Mouse (Mus musculus): ENCODE results near the gene Coq9. TPM values are rescaled to one million over a fixed set of nuclear protein-coding genes. Genes with fewer than 3 reads are reported as not detected.
"Not testable (repeated sequence)": the region's sequence is repeated elsewhere in the genome, so short reads cannot be mapped to it uniquely, and the experiment has no call there.

The Coq9 gene
- polyA plus RNA-seq, 1 experiment from 2014 or later = 65.9 TPM

DNA sequence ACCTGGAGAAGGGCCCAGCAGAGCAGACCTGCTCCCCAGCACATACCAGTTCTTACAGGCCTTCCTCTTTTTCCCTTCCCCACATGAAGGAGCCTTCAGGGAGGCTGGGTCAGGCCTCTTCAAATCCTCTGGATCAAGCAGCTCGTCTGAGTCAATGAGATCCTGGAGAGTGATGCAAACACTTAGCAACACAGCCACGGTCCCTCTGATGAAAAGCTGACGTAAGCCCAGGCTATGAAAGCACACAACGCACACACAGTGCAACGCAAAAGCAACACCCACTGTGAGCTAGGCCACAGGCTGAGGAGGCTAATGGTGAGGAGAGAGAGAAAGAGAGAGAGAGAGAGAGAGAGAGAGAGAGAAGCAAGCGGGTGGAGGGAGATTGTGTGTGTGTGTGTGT lies 13.0 kb upstream of the Coq9 start:
- Histone ChIP-seq H3K27me3 (no peaks in the 10 kb centered on the region), H3K27ac (no peak overlapping the region), H3K4me1 (no peaks in the 10 kb centered on the region), H3K4me2 (no peak overlapping the region), H3K4me3 (no peak overlapping the region), H3K9me3 (no peaks in the 10 kb centered on the region), H3K36me3 (peaks cover 81% of the 10 kb centered on the region), H3K9ac (no peak overlapping the region)
- WGBS = 87% methylated on average over 6 of the region's 6 CpGs
- ATAC-seq (ENCODE audit: insufficient number of reproducible peaks, insufficient read depth, low FRiP score, low TSS enrichment, low read depth) = no peak

DNA sequence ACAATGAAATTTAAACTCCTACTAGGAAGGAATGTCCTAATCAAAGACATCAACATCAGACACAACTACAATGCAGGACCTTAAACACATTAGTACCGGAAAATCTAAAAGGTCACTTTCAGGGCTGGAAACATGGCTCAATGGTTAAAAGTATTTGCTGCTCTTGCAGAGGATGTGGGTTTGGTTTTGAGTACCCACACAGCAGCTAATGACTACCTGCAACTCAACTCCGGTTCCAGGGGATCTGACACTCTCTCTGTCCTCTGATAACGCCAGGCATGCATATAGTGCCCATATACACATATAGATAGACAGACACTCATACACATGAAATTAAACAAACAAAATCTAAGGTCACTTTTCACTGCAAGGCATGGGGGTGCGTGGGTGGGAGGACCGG lies 11.9 kb upstream of the Coq9 start:
- Histone ChIP-seq H3K27ac (no peak overlapping the region), H3K4me1 (no peaks in the 10 kb centered on the region), H3K36me3 (peaks cover 84% of the 10 kb centered on the region), H3K9me3 (no peaks in the 10 kb centered on the region), H3K9ac (no peak overlapping the region), H3K4me3 (no peak overlapping the region), H3K27me3 (no peaks in the 10 kb centered on the region), H3K4me2 (no peak overlapping the region)
- 93% methylated on average over 5 of the region's 5 CpGs for WGBS
- ATAC-seq (ENCODE audit: insufficient number of reproducible peaks, insufficient read depth, low FRiP score, low TSS enrichment, low read depth) = no peak

DNA sequence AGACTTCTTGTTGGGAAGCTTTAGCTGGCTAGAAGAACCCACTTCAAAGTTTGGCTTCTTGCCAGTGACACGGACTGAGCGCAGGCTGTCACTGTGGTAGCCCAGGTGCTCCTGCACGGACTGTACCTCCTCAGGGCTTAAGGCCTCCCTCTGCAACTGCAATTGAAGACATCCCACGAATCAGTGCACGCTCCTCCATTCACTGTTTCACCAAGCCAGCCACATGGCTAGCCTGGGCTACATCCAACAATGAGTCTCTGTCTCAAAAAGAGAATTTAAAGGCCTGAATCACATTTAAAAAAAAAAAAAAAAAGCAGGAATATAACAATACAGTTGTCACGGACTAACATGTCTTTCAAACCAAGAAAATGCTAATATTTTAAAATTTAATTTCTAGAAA lies 9.8 kb upstream of the Coq9 start:
- ATAC-seq (ENCODE audit: insufficient number of reproducible peaks, insufficient read depth, low FRiP score, low TSS enrichment, low read depth) = no peak
- H3K4me2 ChIP-seq = no peak overlapping the region
- WGBS = 86% methylated on average over 6 of the region's 6 CpGs
- no peaks in the 10 kb centered on the region for H3K9me3 ChIP-seq
- H3K9ac ChIP-seq = no peak overlapping the region
- H3K27ac ChIP-seq = no peak overlapping the region
- no peaks in the 10 kb centered on the region for H3K4me1 ChIP-seq
- peaks cover 78% of the 10 kb centered on the region for H3K36me3 ChIP-seq
- no peaks in the 10 kb centered on the region for H3K27me3 ChIP-seq
- H3K4me3 ChIP-seq = no peak overlapping the region

DNA sequence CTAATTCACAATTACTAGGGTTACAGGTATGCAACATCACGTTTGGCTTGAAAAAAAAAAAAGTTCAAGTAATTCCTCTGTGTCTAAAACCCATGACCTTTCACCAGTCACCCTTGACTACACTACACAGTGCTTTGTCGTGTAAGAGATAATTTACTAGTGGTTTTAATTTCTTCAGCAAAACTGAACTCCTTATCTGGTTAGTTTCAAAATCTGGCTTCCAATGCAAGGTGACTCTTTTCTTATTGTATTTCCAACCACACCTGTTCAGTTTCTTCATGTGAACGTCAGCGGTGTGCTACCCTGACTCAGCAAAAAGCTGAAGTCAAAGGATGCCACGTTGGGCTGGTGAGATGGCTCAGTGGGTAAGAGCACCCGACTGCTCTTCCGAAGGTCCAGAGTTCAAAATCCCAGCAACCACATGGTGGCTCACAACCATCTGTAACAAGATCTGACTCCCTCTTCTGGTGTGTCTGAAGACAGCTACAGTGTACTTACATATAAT lies 4.2 kb upstream of the Coq9 start:
- not testable (repeated sequence) for H3K4me3 ChIP-seq; H3K9ac ChIP-seq; ATAC-seq (ENCODE audit: insufficient number of reproducible peaks, insufficient read depth, low FRiP score, low TSS enrichment, low read depth); H3K4me2 ChIP-seq; H3K9me3 ChIP-seq; H3K27ac ChIP-seq; H3K27me3 ChIP-seq
- WGBS = 77% methylated on average over 7 of the region's 7 CpGs
- peaks cover 27% of the 10 kb centered on the region for H3K36me3 ChIP-seq
- peaks cover 14% of the 10 kb centered on the region for H3K4me1 ChIP-seq

DNA sequence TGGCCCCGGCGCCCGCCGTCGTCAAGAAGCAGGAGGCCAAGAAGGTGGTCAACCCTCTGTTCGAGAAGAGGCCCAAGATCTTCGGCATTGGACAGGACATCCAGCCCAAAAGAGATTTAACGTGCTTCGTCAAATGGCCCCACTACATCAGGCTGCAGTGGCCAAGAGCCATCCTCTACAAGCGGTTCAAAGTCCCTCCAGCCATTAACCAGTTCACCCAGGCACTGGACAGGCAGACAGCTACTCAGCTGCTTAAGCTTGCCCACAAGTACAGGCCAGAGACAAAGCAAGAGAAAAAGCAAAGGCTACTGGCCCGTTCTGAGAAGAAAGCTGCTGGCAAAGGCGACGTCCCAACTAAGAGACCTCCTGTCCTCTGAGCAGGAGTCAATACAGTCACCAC lies 2.4 kb upstream of the Coq9 start:
- 93% methylated on average over 13 of the region's 13 CpGs for WGBS
- H3K36me3 ChIP-seq = peaks cover 15% of the 10 kb centered on the region
- H3K27ac ChIP-seq; ATAC-seq (ENCODE audit: insufficient number of reproducible peaks, insufficient read depth, low FRiP score, low TSS enrichment, low read depth); H3K4me2 ChIP-seq; H3K9ac ChIP-seq; H3K9me3 ChIP-seq; H3K27me3 ChIP-seq; H3K4me3 ChIP-seq: not testable (repeated sequence)
- H3K4me1 ChIP-seq = peaks cover 18% of the 10 kb centered on the region

DNA sequence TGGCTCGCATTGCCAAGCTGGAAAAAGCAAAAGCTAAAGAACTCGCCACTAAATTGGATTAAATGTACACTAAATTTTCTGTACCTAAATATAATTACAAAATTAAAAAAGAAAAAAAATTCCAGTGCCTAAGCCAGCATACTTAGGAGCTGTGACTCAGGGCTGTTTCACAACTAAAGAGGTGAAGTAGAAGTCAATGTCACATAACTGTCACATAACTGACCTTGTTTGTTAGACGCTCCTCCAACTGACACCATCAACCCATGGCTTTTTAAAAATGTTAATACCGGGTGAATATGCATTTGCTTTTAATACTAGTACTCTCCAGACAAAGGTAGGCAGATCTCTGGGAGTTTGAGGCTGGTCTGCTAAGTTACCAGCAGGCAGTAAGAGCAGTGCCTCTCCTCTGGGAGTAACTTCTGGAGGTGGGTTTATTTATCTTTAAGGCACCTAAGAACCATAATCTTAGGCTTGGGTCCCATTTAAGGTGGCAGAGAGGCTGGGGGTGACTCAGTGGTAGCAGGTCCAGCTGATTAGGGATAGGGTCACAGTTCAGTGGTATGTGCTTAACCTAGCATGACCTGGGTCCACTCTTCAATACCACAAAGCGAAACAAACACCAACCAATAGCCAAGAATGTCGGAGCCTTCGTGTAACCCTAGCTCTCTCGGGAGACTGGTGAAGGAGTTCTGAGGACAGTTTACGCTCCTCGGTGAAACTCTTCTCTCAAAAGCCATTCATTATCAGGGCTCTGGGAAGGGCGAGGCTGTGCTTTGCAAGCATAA lies 1.5 kb upstream of the Coq9 start:
- Histone ChIP-seq H3K27me3 (no peaks in the 10 kb centered on the region), H3K9ac (peak overlapping the region; percentile 96), H3K4me2 (peak overlapping the region; percentile 88), H3K4me3 (peak overlapping the region; percentile 92), H3K36me3 (peaks cover 9% of the 10 kb centered on the region), H3K9me3 (no peaks in the 10 kb centered on the region), H3K4me1 (peaks cover 18% of the 10 kb centered on the region), H3K27ac (no peak overlapping the region)
- WGBS = 59% methylated on average over 11 of the region's 11 CpGs
- no peak for ATAC-seq (ENCODE audit: insufficient number of reproducible peaks, insufficient read depth, low FRiP score, low TSS enrichment, low read depth)

DNA sequence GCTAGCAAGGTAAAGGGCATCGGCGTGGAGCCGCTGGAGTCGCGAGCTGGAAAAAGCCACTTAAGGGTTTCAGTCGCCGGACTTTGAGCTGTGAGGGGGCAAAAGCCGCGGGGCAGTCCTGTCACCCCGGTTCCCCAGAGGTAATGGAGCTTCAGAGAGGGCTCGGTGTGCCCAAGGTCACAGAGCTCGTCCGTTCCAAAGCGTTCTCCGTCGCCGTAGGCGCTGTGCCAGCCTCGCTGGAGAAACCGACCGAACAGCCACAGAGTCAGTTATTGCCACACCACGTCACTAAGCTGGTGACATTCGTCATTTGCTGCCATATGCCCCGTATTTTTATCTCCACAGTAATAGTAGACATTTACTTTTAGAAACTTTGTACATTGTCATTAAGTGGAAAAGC lies 479 bp downstream of the Coq9 start:
- Histone ChIP-seq H3K4me3 (peak overlapping the region; percentile 92), H3K27me3 (no peaks in the 10 kb centered on the region), H3K9me3 (no peaks in the 10 kb centered on the region), H3K36me3 (peaks cover 11% of the 10 kb centered on the region), H3K9ac (peak overlapping the region; percentile 96), H3K4me1 (peaks cover 18% of the 10 kb centered on the region), H3K4me2 (peak overlapping the region; percentile 88), H3K27ac (peak overlapping the region; percentile 88)
- WGBS = under 1% methylated on average over 24 of the region's 24 CpGs
- peak; percentile 22; the same call in 1 of the 2 replicates for ATAC-seq (ENCODE audit: insufficient number of reproducible peaks, insufficient read depth, low FRiP score, low TSS enrichment, low read depth)

DNA sequence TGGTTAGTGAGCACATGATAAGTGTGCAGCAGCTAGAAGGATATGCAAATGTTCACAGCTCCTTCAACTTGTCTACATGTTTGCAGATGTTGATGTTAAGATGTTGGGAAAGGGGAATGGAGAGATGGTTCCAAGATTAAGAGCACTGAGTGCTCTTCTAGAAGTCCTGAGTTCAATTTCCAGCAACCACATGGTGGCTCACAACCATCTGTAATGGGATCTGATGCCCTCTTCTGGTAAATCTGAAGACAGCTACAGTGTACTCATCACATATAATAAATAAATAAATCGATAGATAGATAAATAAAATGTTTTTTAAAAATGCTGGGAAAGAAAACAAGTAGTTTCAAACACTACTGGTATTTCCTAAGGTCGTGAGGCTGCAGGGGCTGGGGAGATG lies 3.1 kb downstream of the Coq9 start:
- peaks cover 36% of the 10 kb centered on the region for H3K36me3 ChIP-seq
- peaks cover 18% of the 10 kb centered on the region for H3K4me1 ChIP-seq
- no peak overlapping the region for H3K4me2 ChIP-seq
- H3K27ac ChIP-seq = no peak overlapping the region
- H3K9me3 ChIP-seq = no peaks in the 10 kb centered on the region
- no peak overlapping the region for H3K9ac ChIP-seq
- no peaks in the 10 kb centered on the region for H3K27me3 ChIP-seq
- ATAC-seq (ENCODE audit: insufficient number of reproducible peaks, insufficient read depth, low FRiP score, low TSS enrichment, low read depth) = no peak
- no peak overlapping the region for H3K4me3 ChIP-seq
- 49% methylated on average over 2 of the region's 2 CpGs for WGBS

DNA sequence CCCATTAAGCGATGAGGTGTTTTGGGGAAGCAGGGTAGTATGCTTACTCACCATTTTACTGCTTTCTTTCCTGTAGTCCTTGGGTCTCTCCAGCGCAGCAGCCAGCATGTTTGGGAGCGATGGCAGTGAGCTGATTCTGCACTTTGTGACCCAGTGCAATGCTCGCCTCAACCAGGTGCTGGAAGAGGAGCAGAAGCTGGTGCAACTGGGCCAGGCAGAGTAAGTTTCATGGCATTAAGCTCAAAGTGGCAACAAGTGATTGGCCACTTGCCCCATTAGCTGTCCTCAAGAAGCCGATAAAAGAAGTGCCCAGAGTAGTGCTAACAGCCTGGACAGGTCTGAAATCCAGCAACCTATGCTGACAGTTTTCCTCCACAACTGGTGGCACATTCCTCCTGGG lies 11.9 kb downstream of the Coq9 start:
- H3K27ac ChIP-seq = no peak overlapping the region
- no peak overlapping the region for H3K4me3 ChIP-seq
- H3K4me2 ChIP-seq = no peak overlapping the region
- no peak for ATAC-seq (ENCODE audit: insufficient number of reproducible peaks, insufficient read depth, low FRiP score, low TSS enrichment, low read depth)
- H3K4me1 ChIP-seq = no peaks in the 10 kb centered on the region
- H3K27me3 ChIP-seq = no peaks in the 10 kb centered on the region
- 90% methylated on average over 5 of the region's 5 CpGs for WGBS
- H3K9ac ChIP-seq = no peak overlapping the region
- H3K9me3 ChIP-seq = no peaks in the 10 kb centered on the region
- H3K36me3 ChIP-seq = peaks cover 92% of the 10 kb centered on the region

DNA sequence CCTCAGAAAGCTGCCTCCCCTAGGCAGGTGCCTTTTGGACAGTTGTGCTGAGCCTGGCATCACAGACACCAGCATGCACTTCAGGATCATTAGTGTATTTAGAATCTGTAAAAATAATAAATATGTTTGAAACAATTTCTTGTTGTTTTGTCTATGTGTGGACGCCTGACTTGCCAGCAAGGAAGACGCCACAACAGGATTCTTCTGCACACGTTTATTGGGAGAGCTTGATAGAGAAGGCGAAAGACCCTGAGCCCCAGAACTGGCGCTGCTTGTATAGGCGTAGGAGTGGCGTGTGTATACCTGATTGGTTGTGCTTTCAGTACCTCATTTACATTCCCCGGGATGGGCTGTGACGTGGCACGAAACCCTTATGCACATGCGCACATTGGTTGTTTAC lies 16.6 kb downstream of the Coq9 start:
- Histone ChIP-seq H3K36me3 (peaks cover 56% of the 10 kb centered on the region), H3K4me1 (peaks cover 17% of the 10 kb centered on the region), H3K9ac (0 out of 2 replicates have a peak overlapping the region, but pooled peaks have one; percentile 6)
- H3K27ac ChIP-seq; H3K27me3 ChIP-seq; H3K4me2 ChIP-seq; H3K9me3 ChIP-seq; ATAC-seq (ENCODE audit: insufficient number of reproducible peaks, insufficient read depth, low FRiP score, low TSS enrichment, low read depth); H3K4me3 ChIP-seq: not testable (repeated sequence)
- WGBS = 90% methylated on average over 11 of the region's 11 CpGs

DNA sequence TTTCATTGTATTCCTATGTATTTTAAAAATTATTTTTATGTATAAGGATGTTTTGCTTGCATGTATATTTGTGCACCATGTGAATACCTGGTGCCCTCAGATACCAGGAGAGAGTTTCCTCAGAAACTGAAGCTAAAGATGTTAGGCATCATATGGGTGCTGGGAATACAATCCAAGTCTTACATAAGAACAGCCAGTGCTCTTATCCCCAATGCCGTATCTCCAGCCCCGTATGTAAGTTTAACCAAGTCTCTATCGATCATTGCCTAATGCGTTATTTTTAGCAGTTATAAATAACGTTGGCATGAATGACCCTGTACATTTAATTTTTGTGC lies 18.9 kb downstream of the Coq9 start:
- Histone ChIP-seq H3K27ac (no peak overlapping the region), H3K9me3 (no peaks in the 10 kb centered on the region), H3K4me1 (peaks cover 26% of the 10 kb centered on the region), H3K36me3 (peaks cover 51% of the 10 kb centered on the region), H3K27me3 (no peaks in the 10 kb centered on the region), H3K4me3 (peak overlapping the region; percentile 99), H3K9ac (no peak overlapping the region), H3K4me2 (peak overlapping the region; percentile 81)
- 33% methylated on average over 5 of the region's 5 CpGs for WGBS
- no peak for ATAC-seq (ENCODE audit: insufficient number of reproducible peaks, insufficient read depth, low FRiP score, low TSS enrichment, low read depth)

DNA sequence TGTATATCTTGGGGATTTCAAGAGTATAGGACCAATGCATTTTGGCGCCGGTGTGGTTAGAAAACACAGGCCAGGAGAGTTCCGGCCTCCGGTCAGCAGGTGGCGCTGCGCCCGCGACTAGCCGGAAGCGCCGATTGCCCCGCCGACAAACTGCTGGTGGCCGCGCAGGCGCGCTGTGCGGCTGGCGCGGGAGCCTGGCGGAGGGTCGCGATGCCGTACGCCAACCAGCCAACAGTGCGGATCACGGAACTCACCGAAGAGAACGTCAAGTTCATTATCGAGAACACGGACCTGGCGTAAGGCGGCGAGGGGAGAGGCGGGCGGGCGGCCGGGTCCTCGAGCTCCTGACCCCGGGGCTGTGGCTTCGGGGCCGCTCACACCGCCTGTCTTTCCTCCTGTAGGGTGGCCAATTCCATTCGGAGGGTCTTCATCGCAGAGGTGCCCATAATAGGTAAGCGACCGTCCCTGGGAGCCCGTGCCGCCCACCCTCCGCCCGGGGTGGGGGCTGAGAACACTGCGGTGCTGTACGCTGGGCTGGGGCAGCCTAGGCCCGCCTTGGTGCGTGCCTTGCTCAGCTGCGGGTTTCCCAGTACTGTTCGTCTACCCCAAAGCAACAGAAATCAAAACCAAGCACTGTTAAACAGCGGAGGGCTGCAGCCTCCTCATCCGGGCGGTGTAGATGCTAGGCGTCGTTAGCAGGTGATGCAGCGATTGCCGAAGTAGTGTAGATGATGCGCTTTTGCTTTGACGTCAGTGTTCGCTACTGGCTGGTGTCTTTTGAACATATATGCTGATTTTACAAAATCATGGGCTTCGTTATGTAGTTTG lies 19.4 kb downstream of the Coq9 start, which contains the start of gene Polr2c:
Gene Polr2c (plus strand): TSS at position 105 of the 828 bp plus-strand sequence.
- Histone ChIP-seq H3K27me3 (no peaks in the 10 kb centered on the region), H3K36me3 (peaks cover 51% of the 10 kb centered on the region), H3K9me3 (no peaks in the 10 kb centered on the region), H3K9ac (peak within 1 kb of the TSS; percentile 98), H3K4me3 (peak within 1 kb of the TSS; percentile 99), H3K4me2 (peak within 1 kb of the TSS; percentile 81), H3K4me1 (peaks cover 26% of the 10 kb centered on the region), H3K27ac (peak within 1 kb of the TSS; percentile 77)
- WGBS = under 1% methylated on average over 68 of the region's 68 CpGs
- peak; percentile 60; the same call in 1 of the 2 replicates for ATAC-seq (ENCODE audit: insufficient number of reproducible peaks, insufficient read depth, low FRiP score, low TSS enrichment, low read depth)

Measured in embryonic facial prominence, embryonic 13.5 days (tissue).